In the genomic region with DNA sequence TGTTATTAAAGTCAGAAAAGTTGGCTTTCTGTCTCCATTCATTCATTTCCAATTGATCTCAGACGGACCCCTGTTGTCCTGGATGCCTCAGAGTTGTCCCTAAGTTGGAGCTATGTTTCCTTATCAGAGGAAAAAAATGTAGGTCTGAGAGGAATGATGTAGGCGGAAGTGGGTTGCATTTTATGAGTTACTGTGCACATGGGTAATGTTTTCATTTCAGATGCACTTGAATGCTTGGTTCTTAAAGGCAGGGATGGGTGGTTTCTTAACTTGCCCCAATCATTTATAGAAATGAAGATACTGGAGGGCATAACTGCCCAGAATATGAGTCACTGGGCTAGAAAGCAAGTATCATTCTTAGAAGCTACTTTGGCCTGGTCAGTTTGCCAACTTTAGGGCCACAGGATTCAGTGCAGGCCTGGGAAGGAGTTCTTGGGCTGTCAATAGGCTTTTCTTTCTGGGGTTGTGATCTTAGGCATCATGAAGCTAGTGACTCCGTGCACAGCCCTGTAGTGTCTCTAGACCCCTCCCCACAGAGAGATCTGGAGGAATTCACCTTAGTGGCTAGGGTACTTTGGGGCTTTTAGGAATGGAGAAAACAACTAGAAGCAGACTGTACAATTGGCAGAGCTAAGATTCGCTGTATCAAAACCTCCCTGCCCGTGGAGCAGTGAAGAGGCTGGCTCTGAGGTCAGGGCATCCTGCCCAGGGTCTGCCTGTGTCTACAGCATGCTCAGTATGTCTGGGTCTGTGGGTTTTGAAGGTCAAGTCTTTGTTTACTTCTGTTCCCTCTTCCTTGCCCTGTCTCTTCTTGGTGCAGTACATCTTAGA, we compare ENCODE assay signal across 1 mouse cellular context.
TF ChIP-seq lines count a peak whose summit lies in the region.

No protein-coding gene starts in this region.

TF ChIP-seq in C2C12, 6 proteins besides CTCF, POLR2A, EP300 and RAD21 (continued from another document):
- peak; percentile 16 for TF ChIP-seq FOSL1 (IDR thresholded peaks at IDR 0.05; ENCODE audit: insufficient read depth, low read length, poor library complexity, severe bottlenecking)
